Mouse (Mus musculus) erythroblast, embryonic 14.5 days (primary cell): ENCODE measurements at regions not wholly inside any gene's neighbourhood (a gene's known extent, or its start where the extent isn't known, plus 50 kb on each side); places are given as distances from the start of the nearest gene placed in this dataset.

ENCODE experiments used
- GATA1 ChIP-seq: IDR thresholded peaks from 2 replicates; pipeline ENCODE4 v1.6.1; 2012; ENCODE audit warnings: low read length, inconsistent platforms, mixed read lengths
- TAL1 ChIP-seq: IDR thresholded peaks from 3 replicates; pipeline ENCODE4 v1.6.1; 2012; ENCODE audit warnings: low read length, inconsistent platforms, mixed read lengths

GRCm38 (mm10) chr9:113511302-113511701 is 196.8 kb downstream of the Pdcd6ip start:
- no peak for TF ChIP-seq TAL1
- TF ChIP-seq GATA1, result no peak
